Mouse (Mus musculus) heart, embryonic 13.5 days (tissue): Measurements from ENCODE around the gene Ankrd65. TPM values are rescaled to one million over a fixed set of nuclear protein-coding genes. Genes with fewer than 3 reads are reported as not detected.
"Not testable (repeated sequence)": the region's sequence is repeated elsewhere in the genome, so short reads cannot be mapped to it uniquely, and the experiment has no call there.

Experiments
- ATAC-seq: fragments of 200-750 bp; cut with Nextera tagmentation; 2 replicates; pipeline ENCODE4 v1.8.0; 2017; ENCODE audit warnings: moderate TSS enrichment; ENCODE audit not compliant: insufficient number of reproducible peaks, low FRiP score, low TSS enrichment; ENCODE audit errors: extremely low read depth
- H3K27ac ChIP-seq: fragments of 300-500 bp; sonication (generic); replicated peaks from 2 replicates; pipeline ENCODE4 v1.5.1; 2015; ENCODE audit warnings: moderate library complexity, mild to moderate bottlenecking, inconsistent platforms
- H3K27me3 ChIP-seq: fragments of 300-500 bp; sonication (generic); replicated peaks from 2 replicates; pipeline ENCODE4 v1.6.1; 2015; ENCODE audit warnings: mild to moderate bottlenecking, inconsistent platforms
- H3K36me3 ChIP-seq: fragments of 300-500 bp; sonication (generic); 2 replicates; pipeline ENCODE4 v1.6.1; 2015; ENCODE audit warnings: mild to moderate bottlenecking, inconsistent platforms
- H3K4me1 ChIP-seq: fragments of 300-500 bp; sonication (generic); 2 replicates; pipeline ENCODE4 v1.6.1; 2015; ENCODE audit warnings: inconsistent platforms
- H3K4me2 ChIP-seq: fragments of 300-500 bp; sonication (generic); 2 replicates; pipeline ENCODE4 v1.6.1; 2015; ENCODE audit warnings: inconsistent platforms, mild to moderate bottlenecking, moderate library complexity
- H3K4me3 ChIP-seq: fragments of 300-500 bp; sonication (generic); 2 replicates; pipeline ENCODE4 v1.5.1; 2015; ENCODE audit warnings: moderate library complexity, mild to moderate bottlenecking, inconsistent platforms
- H3K9ac ChIP-seq: fragments of 300-500 bp; sonication (generic); 2 replicates; pipeline ENCODE4 v1.6.1; 2015; ENCODE audit warnings: inconsistent platforms, mild to moderate bottlenecking, moderate library complexity
- H3K9me3 ChIP-seq: fragments of 300-500 bp; sonication (generic); 2 replicates; pipeline ENCODE4 v1.6.1; 2016; ENCODE audit warnings: inconsistent platforms
- WGBS: fragments of 180-500 bp; shearing (Covaris S2); methylation state at CpG from one replicate; pipeline ENCODE4 v1.1.7; 2015; ENCODE audit warnings: mixed read lengths; 5-methylcytosine and 5-hydroxymethylcytosine counted together
- polyA plus RNA-seq: library from polyadenylated mRNA; unstranded; fragments of >200 nt; fragmentation: Nextera tagmentation; extraction: Ambion mirVana; gene quantifications from 2 replicates; pipeline ENCODE4 v1.2.1, GENCODE M21; 2015

Gene Ankrd65
- polyA plus RNA-seq, 1 experiment from 2014 or later = not detected

DNA sequence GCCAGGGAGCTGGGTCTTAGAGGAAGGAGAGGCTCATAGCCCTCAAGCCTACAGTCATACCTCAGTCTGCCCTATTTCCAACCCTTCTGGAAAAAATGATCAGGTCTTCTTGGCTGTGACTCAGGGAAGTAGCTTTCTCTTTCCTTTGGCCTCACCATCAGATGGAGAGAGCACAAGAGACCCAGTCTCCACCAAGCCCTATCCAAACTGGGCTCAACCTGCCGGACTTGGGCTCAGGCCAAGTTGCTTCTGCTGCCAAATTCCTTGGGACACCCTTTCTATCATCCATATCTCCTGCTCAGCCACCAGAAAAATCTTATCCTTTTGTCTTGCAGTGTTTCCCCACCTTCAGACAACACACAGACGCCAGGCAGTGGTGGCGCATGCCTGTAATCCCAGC lies 14.4 kb upstream of the Ankrd65 start:
- Histone ChIP-seq H3K4me2 (no peak overlapping the region), H3K9ac (no peak overlapping the region), H3K36me3 (no peaks in the 10 kb centered on the region), H3K27me3 (peaks cover 42% of the 10 kb centered on the region), H3K4me1 (peaks cover 60% of the 10 kb centered on the region), H3K27ac (peak overlapping the region; percentile 61), H3K9me3 (no peaks in the 10 kb centered on the region), H3K4me3 (no peak overlapping the region)
- ATAC-seq = no peak
- 47% methylated on average over 3 of the region's 3 CpGs for WGBS

DNA sequence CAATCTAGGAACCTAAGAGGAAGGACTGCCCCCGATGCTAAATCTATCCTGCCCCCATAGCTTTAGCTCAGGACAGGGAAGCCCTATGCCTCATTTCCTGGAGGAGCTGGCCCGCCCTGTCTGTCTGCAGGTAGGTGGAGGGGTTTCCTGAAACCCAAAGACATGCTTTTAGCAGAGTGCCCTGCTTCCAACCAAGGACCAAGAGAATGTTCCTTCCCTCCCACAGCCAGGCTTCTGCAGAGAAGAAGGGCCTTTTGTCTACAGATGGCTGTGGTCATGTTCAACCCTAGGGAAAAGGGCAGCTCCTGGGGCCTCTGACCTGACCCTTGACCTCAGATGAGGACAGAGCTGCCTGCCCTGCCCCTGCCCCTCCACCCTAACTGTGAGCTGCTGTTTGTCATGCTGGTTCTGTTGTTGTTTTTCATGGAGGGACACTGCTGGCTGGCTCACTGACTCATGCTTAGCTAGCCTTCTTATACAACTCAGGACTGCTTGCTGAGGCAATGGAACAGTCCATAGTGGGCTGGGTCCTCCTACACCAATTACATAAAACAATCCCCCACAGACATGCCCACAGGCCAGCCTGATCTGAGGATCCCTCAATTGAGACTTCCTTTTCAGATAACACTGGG lies 13.4 kb upstream of the Ankrd65 start:
- Histone ChIP-seq H3K9me3 (no peaks in the 10 kb centered on the region), H3K4me1 (peaks cover 65% of the 10 kb centered on the region), H3K4me3 (no peak overlapping the region), H3K36me3 (no peaks in the 10 kb centered on the region), H3K27me3 (peaks cover 32% of the 10 kb centered on the region), H3K4me2 (no peak overlapping the region), H3K9ac (no peak overlapping the region), H3K27ac (peak overlapping the region; percentile 56; the same call in 1 of the 2 replicates)
- WGBS = 47% methylated on average over 2 of the region's 2 CpGs
- ATAC-seq = no peak

DNA sequence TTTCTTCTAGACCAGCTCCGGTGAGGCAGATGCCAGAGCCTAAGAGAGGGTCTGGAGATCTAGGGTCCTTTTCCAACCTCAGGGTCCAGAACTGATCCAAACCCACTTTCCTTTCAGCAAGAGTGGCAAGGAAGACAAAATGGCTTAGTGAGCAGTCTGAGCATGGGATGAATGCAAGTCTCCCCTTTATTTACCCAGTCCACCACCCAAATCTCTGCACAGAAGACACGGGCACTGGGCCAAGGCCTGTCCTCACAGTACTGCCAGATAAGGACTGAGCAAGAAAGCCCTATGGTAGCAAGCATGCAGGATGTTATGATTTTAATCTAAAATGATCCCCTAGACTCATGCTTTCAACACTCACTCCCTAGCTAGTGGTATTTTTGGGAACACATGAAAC lies 12.4 kb upstream of the Ankrd65 start:
- no peaks in the 10 kb centered on the region for H3K36me3 ChIP-seq
- WGBS = 40% methylated on average over 2 of the region's 2 CpGs
- peaks cover 65% of the 10 kb centered on the region for H3K4me1 ChIP-seq
- H3K27me3 ChIP-seq = peaks cover 22% of the 10 kb centered on the region
- no peak overlapping the region for H3K4me3 ChIP-seq
- H3K27ac ChIP-seq = peak overlapping the region; percentile 56; the same call in 1 of the 2 replicates
- H3K9ac ChIP-seq = peak overlapping the region; percentile 28; the same call in 1 of the 2 replicates
- no peak overlapping the region for H3K4me2 ChIP-seq
- no peaks in the 10 kb centered on the region for H3K9me3 ChIP-seq
- ATAC-seq = no peak

DNA sequence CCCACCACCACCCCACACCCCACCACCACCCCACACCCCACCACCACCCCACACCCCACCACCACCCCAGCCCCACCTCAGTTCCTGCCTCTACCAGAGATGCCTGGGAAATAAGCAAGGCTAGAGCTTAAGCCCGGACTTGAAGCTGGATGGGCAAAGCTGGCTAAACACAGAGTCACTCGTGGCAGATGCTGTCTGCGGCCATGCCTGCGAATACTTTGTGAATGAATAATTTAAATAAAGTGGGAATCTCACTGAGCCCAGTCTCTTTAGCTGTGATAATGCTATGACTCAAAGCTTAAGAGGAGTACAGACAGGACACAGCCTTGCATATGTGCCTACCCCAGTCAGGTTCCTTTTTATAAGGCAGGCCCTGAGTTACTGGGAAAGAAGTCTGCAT lies 10.7 kb upstream of the Ankrd65 start:
- Histone ChIP-seq H3K4me3 (no peak overlapping the region), H3K9ac (no peak overlapping the region)
- 79% methylated on average over 4 of the region's 4 CpGs for WGBS

DNA sequence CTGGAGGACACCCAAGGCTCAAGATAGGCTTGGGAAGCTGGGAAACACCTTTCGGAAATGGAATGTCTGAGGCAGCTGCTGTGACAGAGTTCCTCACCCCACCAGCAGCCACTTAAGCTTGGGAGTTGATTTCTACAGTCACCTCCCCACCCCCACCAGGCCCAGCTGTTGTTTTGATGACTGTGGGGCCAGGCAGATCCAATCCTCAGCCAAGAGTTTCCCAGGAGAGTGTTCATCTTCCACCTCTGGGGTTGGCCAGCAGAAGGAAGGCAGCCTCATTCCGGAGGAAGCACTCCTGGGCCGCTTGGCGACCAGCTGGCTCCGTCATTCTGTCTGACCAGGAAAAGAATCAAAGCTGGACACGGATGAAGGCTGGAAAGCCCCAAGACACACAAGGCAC lies 9.3 kb upstream of the Ankrd65 start:
- 24% methylated on average over 6 of the region's 6 CpGs for WGBS
- peaks cover 60% of the 10 kb centered on the region for H3K4me1 ChIP-seq
- no peak for ATAC-seq
- 0 out of 2 replicates have a peak overlapping the region, but pooled peaks have one; percentile 9 for H3K9ac ChIP-seq
- H3K4me2 ChIP-seq = no peak overlapping the region
- peak overlapping the region; percentile 8; the same call in 1 of the 2 replicates for H3K27ac ChIP-seq
- no peak overlapping the region for H3K4me3 ChIP-seq
- no peaks in the 10 kb centered on the region for H3K27me3 ChIP-seq
- H3K36me3 ChIP-seq = no peaks in the 10 kb centered on the region
- no peaks in the 10 kb centered on the region for H3K9me3 ChIP-seq

More for the DNA sequence above, 10.7 kb upstream of the Ankrd65 start:
- Histone ChIP-seq H3K36me3 (no peaks in the 10 kb centered on the region), H3K4me1 (peaks cover 63% of the 10 kb centered on the region), H3K27me3 (peaks cover 8% of the 10 kb centered on the region; the same call in 1 of the 2 replicates), H3K27ac (no peak overlapping the region), H3K9me3 (no peaks in the 10 kb centered on the region), H3K4me2 (no peak overlapping the region)
- no peak for ATAC-seq

DNA sequence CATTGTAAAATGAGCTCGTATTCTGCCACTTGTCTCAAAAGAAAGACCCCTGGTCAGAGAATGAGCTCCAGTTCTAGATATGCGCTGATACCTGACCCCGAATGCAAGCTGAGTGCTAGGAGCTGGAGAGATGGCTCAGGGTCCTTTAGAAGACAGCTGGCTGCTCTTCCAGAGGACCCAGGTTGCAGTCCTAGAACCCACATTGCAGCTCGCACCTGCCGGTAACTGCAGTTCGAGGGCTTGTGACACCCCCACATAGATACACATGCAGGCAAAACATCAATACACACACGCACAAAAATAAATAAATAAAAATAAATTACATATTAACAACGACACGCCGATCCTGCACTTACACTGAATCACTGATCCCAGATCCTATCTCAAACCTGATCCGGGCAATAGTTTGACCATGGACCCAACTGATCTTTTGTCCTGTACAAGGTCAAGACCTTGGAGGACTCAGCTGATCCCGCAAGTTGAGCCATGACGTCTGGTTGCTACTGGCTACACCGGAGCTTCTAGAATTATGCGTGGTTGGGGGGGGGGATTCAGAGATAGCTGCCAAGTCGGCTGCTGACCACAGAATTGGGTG lies 6.7 kb upstream of the Ankrd65 start:
- H3K27ac ChIP-seq = peak overlapping the region; percentile 79
- ATAC-seq = no peak
- peak overlapping the region; percentile 91 for H3K9ac ChIP-seq

DNA sequence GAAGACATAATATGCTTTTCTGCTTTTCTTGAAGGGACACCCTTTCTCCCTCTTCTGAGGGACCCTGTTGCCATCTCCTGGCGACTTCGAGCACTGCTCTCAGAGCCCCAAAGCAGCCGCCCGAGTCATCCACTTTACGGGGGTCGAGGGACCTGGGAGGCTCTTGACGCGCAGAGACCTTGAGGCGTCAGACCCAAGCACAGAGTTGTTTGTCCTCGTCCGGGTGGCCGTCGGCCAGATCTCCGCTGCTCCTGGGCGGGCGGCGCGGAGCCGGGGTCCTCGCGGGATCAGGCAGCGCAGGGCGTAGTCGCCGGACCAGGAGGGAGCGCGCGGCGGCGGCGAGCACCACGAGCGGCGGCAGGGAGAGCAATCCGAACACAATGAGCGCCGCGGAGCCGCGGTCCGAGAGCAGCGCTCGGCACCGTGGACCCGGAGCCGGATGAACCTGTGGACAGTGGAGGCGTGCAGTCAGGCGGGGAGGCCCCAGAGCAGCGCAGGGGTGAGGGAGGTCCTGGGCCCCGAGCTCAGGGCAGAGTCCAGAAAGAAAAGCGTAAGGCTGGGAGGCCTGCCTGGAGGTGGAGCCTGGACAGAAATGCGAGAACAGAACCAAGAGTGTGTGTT lies 6.0 kb upstream of the Ankrd65 start:
- H3K4me3 ChIP-seq = peak overlapping the region; percentile 74
- H3K4me1 ChIP-seq = peaks cover 36% of the 10 kb centered on the region
- WGBS = under 1% methylated on average over 50 of the region's 52 CpGs

More for the DNA sequence above, 6.7 kb upstream of the Ankrd65 start:
- 35% methylated on average over 16 of the region's 16 CpGs for WGBS
- no peaks in the 10 kb centered on the region for H3K9me3 ChIP-seq
- peak overlapping the region; percentile 83 for H3K4me2 ChIP-seq
- peaks cover 39% of the 10 kb centered on the region for H3K4me1 ChIP-seq
- H3K27me3 ChIP-seq = no peaks in the 10 kb centered on the region
- peak overlapping the region; percentile 74 for H3K4me3 ChIP-seq
- H3K36me3 ChIP-seq = no peaks in the 10 kb centered on the region

DNA sequence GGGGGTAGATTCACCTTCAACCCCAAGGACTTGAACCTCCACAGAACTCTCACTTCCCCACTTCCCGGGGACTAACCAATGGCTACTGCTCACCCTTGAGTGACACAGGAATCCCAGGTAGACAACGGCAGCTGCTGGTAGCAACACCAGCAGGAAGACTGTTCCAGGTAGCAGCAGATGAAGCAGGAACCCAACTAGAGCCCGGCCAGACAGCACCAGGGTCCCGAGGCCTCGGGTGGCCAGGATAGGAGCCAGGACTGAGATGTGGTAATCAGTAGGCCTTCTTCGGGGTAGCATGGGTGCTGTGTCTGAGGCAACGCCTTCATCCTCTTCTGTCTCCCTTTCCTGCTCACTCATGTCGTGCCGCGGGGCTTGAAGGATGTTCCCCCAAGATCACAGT lies 5.0 kb upstream of the Ankrd65 start:
- H3K27me3 ChIP-seq = 0 out of 2 replicates have a peak, but pooled peaks cover under 1% of the 10 kb centered on the region
- WGBS = 62% methylated on average over 10 of the region's 10 CpGs
- H3K4me2 ChIP-seq = peak overlapping the region; percentile 83
- H3K27ac ChIP-seq = peak overlapping the region; percentile 81
- peak overlapping the region; percentile 37 for H3K4me3 ChIP-seq
- no peaks in the 10 kb centered on the region for H3K9me3 ChIP-seq
- peaks cover 30% of the 10 kb centered on the region for H3K4me1 ChIP-seq
- no peak for ATAC-seq
- peak overlapping the region; percentile 91 for H3K9ac ChIP-seq
- H3K36me3 ChIP-seq = no peaks in the 10 kb centered on the region

More for the DNA sequence above, 6.0 kb upstream of the Ankrd65 start:
- peak; percentile 67; the same call in 1 of the 2 replicates for ATAC-seq
- Histone ChIP-seq H3K27me3 (no peaks in the 10 kb centered on the region), H3K27ac (peak overlapping the region; percentile 79), H3K4me2 (peak overlapping the region; percentile 83), H3K36me3 (no peaks in the 10 kb centered on the region), H3K9me3 (no peaks in the 10 kb centered on the region), H3K9ac (peak overlapping the region; percentile 91)

DNA sequence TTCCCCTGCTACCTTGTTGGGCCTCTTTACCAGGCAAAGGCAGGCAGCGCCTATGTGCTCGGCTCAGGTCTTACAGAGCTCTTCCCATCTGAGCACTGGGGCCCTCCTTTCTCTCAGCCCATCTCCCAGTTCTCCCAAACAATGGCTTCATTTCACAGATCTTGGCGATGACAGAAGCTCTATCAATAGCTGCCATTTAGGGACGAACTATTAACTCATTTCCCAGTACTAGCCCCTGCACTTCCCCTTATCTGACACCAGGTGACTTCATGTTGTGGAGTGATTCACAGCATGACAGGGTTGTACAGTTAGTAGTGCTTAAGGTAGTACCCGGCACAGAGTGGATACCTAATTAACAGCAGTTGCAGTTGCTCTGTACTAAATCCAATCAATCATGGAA lies 4.4 kb upstream of the Ankrd65 start, which contains the start of gene Tmem88b:
TSS of gene Tmem88b (minus strand) at position 56 of the 400 bp plus-strand sequence.
- no peaks in the 10 kb centered on the region for H3K36me3 ChIP-seq
- H3K4me1 ChIP-seq = peaks cover 25% of the 10 kb centered on the region
- peak within 1 kb of the TSS; percentile 83 for H3K4me2 ChIP-seq
- peak within 1 kb of the TSS; percentile 81 for H3K27ac ChIP-seq
- peak within 1 kb of the TSS; percentile 91 for H3K9ac ChIP-seq
- no peaks in the 10 kb centered on the region for H3K9me3 ChIP-seq
- H3K4me3 ChIP-seq = peak within 1 kb of the TSS; percentile 74
- no peak for ATAC-seq
- 34% methylated on average over 5 of the region's 5 CpGs for WGBS
- 0 out of 2 replicates have a peak, but pooled peaks cover 6% of the 10 kb centered on the region for H3K27me3 ChIP-seq

DNA sequence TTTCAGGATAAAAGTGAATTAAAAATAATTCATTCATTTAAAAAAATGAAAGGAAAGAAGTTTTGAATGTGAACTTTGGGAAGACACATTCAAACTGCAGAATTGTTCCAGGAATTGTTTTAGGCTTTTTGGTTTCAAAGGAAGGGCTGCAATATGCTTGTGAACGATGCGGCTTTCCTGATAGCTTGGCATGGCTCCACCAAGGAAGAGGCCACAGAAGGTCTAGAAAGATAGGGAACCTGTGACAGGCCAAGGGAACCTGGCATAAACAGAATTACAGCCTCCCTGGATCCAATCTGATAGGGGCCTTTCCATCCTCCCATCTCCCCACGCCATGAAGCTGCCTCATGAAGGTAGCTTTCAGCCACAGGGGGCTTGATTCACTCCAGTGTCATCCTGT lies 1.9 kb upstream of the Ankrd65 start:
- ATAC-seq = no peak
- Histone ChIP-seq H3K9me3 (no peaks in the 10 kb centered on the region), H3K27ac (no peak overlapping the region), H3K27me3 (peaks cover 25% of the 10 kb centered on the region; the same call in 1 of the 2 replicates), H3K4me1 (peaks cover 19% of the 10 kb centered on the region), H3K4me3 (no peak overlapping the region), H3K36me3 (no peaks in the 10 kb centered on the region), H3K9ac (no peak overlapping the region), H3K4me2 (no peak overlapping the region)
- WGBS = 64% methylated on average over 3 of the region's 3 CpGs

DNA sequence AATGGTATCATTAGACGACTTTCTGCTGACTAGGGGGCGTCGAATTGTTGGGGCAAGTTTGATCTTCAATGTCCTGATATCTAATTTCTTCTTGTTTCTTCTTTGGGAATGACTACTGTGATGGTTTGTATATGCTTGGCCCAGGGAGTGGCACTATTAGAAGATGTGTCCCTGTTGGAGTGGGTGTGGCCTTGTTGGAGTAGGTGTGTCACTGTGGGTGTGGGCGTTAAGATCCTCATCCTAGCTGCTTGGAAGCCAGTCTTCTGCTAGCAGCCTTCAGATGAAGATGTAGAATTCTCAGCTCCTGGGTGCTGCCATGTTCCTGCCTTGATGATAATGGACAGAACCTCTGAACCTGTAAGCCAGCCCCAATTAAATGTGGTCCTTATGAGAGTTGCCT lies 1.4 kb upstream of the Ankrd65 start:
- peaks cover 25% of the 10 kb centered on the region; the same call in 1 of the 2 replicates for H3K27me3 ChIP-seq
- H3K9me3 ChIP-seq, ATAC-seq, H3K4me3 ChIP-seq, H3K27ac ChIP-seq, H3K9ac ChIP-seq, H3K4me2 ChIP-seq, H3K36me3 ChIP-seq: not testable (repeated sequence)
- WGBS = 73% methylated on average over 4 of the region's 4 CpGs
- H3K4me1 ChIP-seq = peaks cover 17% of the 10 kb centered on the region
